Mouse (Mus musculus) myocyte (in vitro differentiated cells): ENCODE data around the gene Lysmd4.

Source experiments
- E2F4 ChIP-seq: IDR thresholded peaks from one replicate; pipeline ENCODE4 v1.6.1; 2011; ENCODE audit warnings: mild to moderate bottlenecking, control low read depth, moderate library complexity; ENCODE audit not compliant: insufficient read depth
- MAX ChIP-seq: IDR thresholded peaks from one replicate; pipeline ENCODE4 v1.6.1; 2011; ENCODE audit warnings: low read depth, mild to moderate bottlenecking, control low read depth
- POLR2A ChIP-seq: IDR thresholded peaks from one replicate; pipeline ENCODE4 v1.6.1; 2011; ENCODE audit warnings: low read depth, mild to moderate bottlenecking, control low read depth, moderate library complexity; ENCODE audit not compliant: insufficient read length
- POLR2AphosphoS2 ChIP-seq: IDR thresholded peaks from one replicate; pipeline ENCODE4 v1.6.1; 2011; ENCODE audit warnings: low read depth, control low read depth; ENCODE audit not compliant: insufficient read length
- REST ChIP-seq: IDR thresholded peaks from one replicate; pipeline ENCODE4 v1.6.1; 2011; ENCODE audit warnings: mild to moderate bottlenecking, control low read depth, moderate library complexity; ENCODE audit not compliant: insufficient read depth, insufficient read length
- SRF ChIP-seq: IDR thresholded peaks from one replicate; pipeline ENCODE4 v1.6.1; 2011; ENCODE audit warnings: low read depth; ENCODE audit not compliant: control insufficient read depth, insufficient read length
- TCF12 ChIP-seq: IDR thresholded peaks from one replicate; pipeline ENCODE4 v1.6.1; 2011; ENCODE audit warnings: mild to moderate bottlenecking, control low read depth; ENCODE audit not compliant: poor library complexity, insufficient read depth, severe bottlenecking
- USF1 ChIP-seq: IDR thresholded peaks from one replicate; pipeline ENCODE4 v1.6.1; 2011; ENCODE audit warnings: low read depth, mild to moderate bottlenecking, control low read depth, moderate library complexity

- TF ChIP-seq POLR2A (no peak), USF1 (no peak), TCF12 (no peak), REST (no peak), E2F4 (no peak), SRF (no peak), POLR2AphosphoS2 (no peak), MAX (no peak)
Measured at GRCm38 (mm10) chr7:67213589-67213988, 8.8 kb upstream of the Lysmd4 start.
